Mouse (Mus musculus) testis, adult 2 months (tissue): ENCODE measurements around the gene Vkorc1l1. TPM values are rescaled to one million over a fixed set of nuclear protein-coding genes. Genes with fewer than 3 reads are reported as not detected.

ENCODE experiments used
- H3K27ac ChIP-seq: fragments of 200-500 bp; 2 replicates; pipeline ENCODE4 v1.5.1; 2012; ENCODE audit warnings: low read depth, low read length; ENCODE audit not compliant: control insufficient read depth, insufficient read depth
- H3K27me3 ChIP-seq: fragments of 200-500 bp; 2 replicates; pipeline ENCODE4 v1.6.1; 2012; ENCODE audit warnings: mild to moderate bottlenecking, low read length, moderate library complexity; ENCODE audit not compliant: control insufficient read depth, insufficient read depth
- H3K36me3 ChIP-seq: fragments of 200-500 bp; 2 replicates; pipeline ENCODE4 v1.6.1; 2012; ENCODE audit warnings: mild to moderate bottlenecking, low read length; ENCODE audit not compliant: control insufficient read depth, insufficient read depth
- H3K4me1 ChIP-seq: fragments of 200-500 bp; 2 replicates; pipeline ENCODE4 v1.6.1; 2012; ENCODE audit warnings: low read length; ENCODE audit not compliant: control insufficient read depth, insufficient read depth
- H3K4me3 ChIP-seq: fragments of 200-500 bp; 2 replicates; pipeline ENCODE4 v1.5.1; 2012; ENCODE audit warnings: low read depth, mild to moderate bottlenecking, low read length, moderate library complexity, mixed read lengths; ENCODE audit not compliant: control insufficient read depth
- CTCF ChIP-seq: fragments of 200-500 bp; IDR thresholded peaks from 2 replicates; pipeline ENCODE4 v1.5.1; 2012; ENCODE audit warnings: low read depth, mild to moderate bottlenecking, inconsistent platforms, low read length, moderate library complexity; ENCODE audit not compliant: control insufficient read depth, insufficient read depth, insufficient replicate concordance
- POLR2A ChIP-seq: fragments of 200-500 bp; IDR thresholded peaks from 2 replicates; pipeline ENCODE4 v1.6.1; 2012; ENCODE audit warnings: low read depth, mild to moderate bottlenecking, inconsistent platforms, low read length, moderate library complexity; ENCODE audit not compliant: control insufficient read depth
- polyA plus RNA-seq: library from polyadenylated mRNA; depleted of rRNA; stranded (reverse); fragments of >200 nt; gene quantifications from 2 replicates; pipeline ENCODE4 v1.2.3, GENCODE M21; 2012

Vkorc1l1 gene
- polyA plus RNA-seq, 1 experiment, result 19.9 TPM

GRCm38 (mm10) chr5:130019461-130019860 is 77.7 kb downstream of the Vkorc1l1 start:
- no peak overlapping the region for H3K27ac ChIP-seq
- TF ChIP-seq CTCF, result no peak
- no peak for TF ChIP-seq POLR2A

GRCm38 (mm10) chr5:130021361-130021966 is 79.7 kb downstream of the Vkorc1l1 start:
- H3K4me1 ChIP-seq, result peaks cover 12% of the 10 kb centered on the region
- H3K4me3 ChIP-seq, result no peak overlapping the region
- H3K36me3 ChIP-seq, result no peaks in the 10 kb centered on the region; the same call in 1 of the 2 replicates
- H3K27me3 ChIP-seq, result no peaks in the 10 kb centered on the region
- H3K27ac ChIP-seq, result peak overlapping the region; percentile 75
- no peak for TF ChIP-seq POLR2A
- no peak for TF ChIP-seq CTCF

More at GRCm38 (mm10) chr5:130019461-130019860, 77.7 kb downstream of the Vkorc1l1 start:
- Histone ChIP-seq H3K36me3 (no peaks in the 10 kb centered on the region; the same call in 1 of the 2 replicates), H3K27me3 (no peaks in the 10 kb centered on the region), H3K4me1 (peaks cover 12% of the 10 kb centered on the region), H3K4me3 (no peak overlapping the region)

- no peak overlapping the region; the same call in 1 of the 2 replicates for H3K4me3 ChIP-seq
- TF ChIP-seq CTCF (no peak), POLR2A (no peak)
- peaks cover 12% of the 10 kb centered on the region for H3K4me1 ChIP-seq
- H3K27ac ChIP-seq, result peak overlapping the region; percentile 52
- no peaks in the 10 kb centered on the region; the same call in 1 of the 2 replicates for H3K36me3 ChIP-seq
- no peaks in the 10 kb centered on the region for H3K27me3 ChIP-seq
Observed at GRCm38 (mm10) chr5:130022366-130022765, 80.6 kb downstream of the Vkorc1l1 start.

- H3K36me3 ChIP-seq, result no peaks in the 10 kb centered on the region; the same call in 1 of the 2 replicates
- H3K27me3 ChIP-seq, result no peaks in the 10 kb centered on the region
- H3K27ac ChIP-seq, result peak overlapping the region; percentile 52
- TF ChIP-seq CTCF (no peak), POLR2A (no peak)
- peak overlapping the region; percentile 73 for H3K4me3 ChIP-seq
- peaks cover 12% of the 10 kb centered on the region for H3K4me1 ChIP-seq
Observed at GRCm38 (mm10) chr5:130023067-130023766, 81.4 kb downstream of the Vkorc1l1 start.

- no peaks in the 10 kb centered on the region for H3K27me3 ChIP-seq
- H3K4me1 ChIP-seq, result peaks cover 12% of the 10 kb centered on the region
- H3K36me3 ChIP-seq, result no peaks in the 10 kb centered on the region
- H3K4me3 ChIP-seq, result peak overlapping the region; percentile 73
- H3K27ac ChIP-seq, result peak overlapping the region; percentile 12; the same call in 1 of the 2 replicates
- TF ChIP-seq POLR2A, result no peak
- TF ChIP-seq CTCF, result peak; percentile 83; the same call in 1 of the 2 replicates
Observed at GRCm38 (mm10) chr5:130023767-130024539, 82.2 kb downstream of the Vkorc1l1 start.

GRCm38 (mm10) chr5:130027134-130027533 is 85.4 kb downstream of the Vkorc1l1 start:
- no peaks in the 10 kb centered on the region for H3K27me3 ChIP-seq
- no peak for TF ChIP-seq POLR2A
- no peak for TF ChIP-seq CTCF
- peaks cover 12% of the 10 kb centered on the region for H3K4me1 ChIP-seq
- no peak overlapping the region for H3K4me3 ChIP-seq
- H3K27ac ChIP-seq, result no peak overlapping the region
- no peaks in the 10 kb centered on the region; the same call in 1 of the 2 replicates for H3K36me3 ChIP-seq

GRCm38 (mm10) chr5:130027696-130028095 is 85.9 kb downstream of the Vkorc1l1 start:
- Histone ChIP-seq H3K4me3 (no peak overlapping the region), H3K27me3 (no peaks in the 10 kb centered on the region), H3K4me1 (peaks cover 12% of the 10 kb centered on the region), H3K36me3 (no peaks in the 10 kb centered on the region; the same call in 1 of the 2 replicates), H3K27ac (no peak overlapping the region)
- TF ChIP-seq POLR2A, result no peak
- TF ChIP-seq CTCF, result no peak
